In the genomic region with DNA sequence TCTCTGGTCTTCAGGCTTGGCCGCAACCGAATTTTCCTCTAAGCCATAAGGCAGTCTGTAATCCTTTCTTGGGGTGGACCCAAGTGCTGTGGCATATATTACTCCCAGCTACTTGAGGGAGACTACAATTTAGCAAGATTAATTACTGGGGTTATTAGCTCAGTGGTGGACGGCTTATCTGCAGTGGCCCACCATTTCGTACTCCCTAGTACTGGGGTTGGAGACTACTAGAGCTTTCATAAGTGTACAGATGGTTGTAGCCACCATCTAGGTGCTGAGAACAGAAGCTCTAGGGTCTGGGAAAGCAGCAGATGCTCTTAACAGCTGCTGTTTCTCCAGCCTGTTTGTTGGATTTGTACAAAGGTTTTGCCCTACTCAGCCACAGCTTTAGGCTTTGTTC, we compare ENCODE assay signal across 8 mouse cellular contexts. TPM values are rescaled to one million over a fixed set of nuclear protein-coding genes. Genes with fewer than 3 reads are reported as not detected.
DNase-seq lines count a peak whose midpoint lies in the region; ATAC-seq lines count a peak whose summit lies in the region.

No protein-coding gene starts in this region.

- ATAC-seq in hindbrain, embryonic 11.5 days (ENCODE audit: low FRiP score), result no peak
- no peak for ATAC-seq in midbrain, embryonic 15.5 days (replicated peaks)

- H3K4me1 ChIP-seq in heart, embryonic 10.5 days, result peaks cover 23% of the 10 kb centered on the region
- peaks cover 4% of the 10 kb centered on the region; the same call in 1 of the 2 replicates for H3K4me1 ChIP-seq in hindbrain, embryonic 11.5 days (replicated peaks; ENCODE audit: control insufficient read depth, insufficient read depth, low read length)
- peaks cover 19% of the 10 kb centered on the region for H3K4me1 ChIP-seq in midbrain, embryonic 15.5 days

- H3K27me3 ChIP-seq in heart, embryonic 10.5 days (ENCODE audit: insufficient read depth, poor library complexity, severe bottlenecking), result no peaks in the 10 kb centered on the region
- no peaks in the 10 kb centered on the region for H3K27me3 ChIP-seq in hindbrain, embryonic 11.5 days (ENCODE audit: control insufficient read depth, insufficient read depth, low read length)
- no peaks in the 10 kb centered on the region for H3K27me3 ChIP-seq in midbrain, embryonic 15.5 days (replicated peaks)

- peak overlapping the region; percentile 93 for H3K27ac ChIP-seq in heart, embryonic 10.5 days
- peak overlapping the region; percentile 67; the same call in 1 of the 2 replicates for H3K27ac ChIP-seq in hindbrain, embryonic 11.5 days (ENCODE audit: low read depth, low read length)
- H3K27ac ChIP-seq in midbrain, embryonic 15.5 days, result no peak overlapping the region

- intact Hi-C loops in gastrocnemius, postnatal 36 days (cut with DNase I), result no loop called here

- DNase-seq in heart, embryonic 10.5 days (ENCODE audit: low spot score), result no peak
- DNase-seq in heart, postnatal 4 days, result no peak
- peak; percentile 9 for DNase-seq in MEL-GATA-1-ER (ENCODE audit: extremely low read depth, low read depth)
- DNase-seq in hindbrain, embryonic 11.5 days (ENCODE audit: low spot score), result peak; percentile 30
- DNase-seq in T-cell, adult 2 months (ENCODE audit: low spot score), result no peak
- no peak for DNase-seq in gastrocnemius, postnatal 36 days
- no peak for DNase-seq in right cerebral cortex, postnatal 25 days

- WGBS in heart, embryonic 10.5 days, result 38% methylated on average over 4 of the region's 4 CpGs
- WGBS in hindbrain, embryonic 11.5 days, result 41% methylated on average over 4 of the region's 4 CpGs
- 24% methylated on average over 4 of the region's 4 CpGs for WGBS in midbrain, embryonic 15.5 days

- peak overlapping the region; percentile 85 for H3K4me3 ChIP-seq in heart, embryonic 10.5 days
- peak overlapping the region; percentile 80 for H3K4me3 ChIP-seq in hindbrain, embryonic 11.5 days (ENCODE audit: low read depth, low read length)
- peak overlapping the region; percentile 83 for H3K4me3 ChIP-seq in midbrain, embryonic 15.5 days

- peaks cover 37% of the 10 kb centered on the region for H3K36me3 ChIP-seq in heart, embryonic 10.5 days
- peaks cover 15% of the 10 kb centered on the region for H3K36me3 ChIP-seq in hindbrain, embryonic 11.5 days (ENCODE audit: control insufficient read depth, insufficient read depth, low read length)
- peaks cover 26% of the 10 kb centered on the region for H3K36me3 ChIP-seq in midbrain, embryonic 15.5 days (replicated peaks)

- peak overlapping the region; percentile 90 for H3K9ac ChIP-seq in hindbrain, embryonic 11.5 days (ENCODE audit: low read depth, low read length)
- peak overlapping the region; percentile 95 for H3K9ac ChIP-seq in midbrain, embryonic 15.5 days

- H3K9me3 ChIP-seq in heart, embryonic 10.5 days, result no peaks in the 10 kb centered on the region
- H3K9me3 ChIP-seq in hindbrain, embryonic 11.5 days (ENCODE audit: control insufficient read depth, low read length), result no peaks in the 10 kb centered on the region
- no peaks in the 10 kb centered on the region for H3K9me3 ChIP-seq in midbrain, embryonic 15.5 days

- peak overlapping the region; percentile 61 for H3K4me2 ChIP-seq in hindbrain, embryonic 11.5 days (replicated peaks; ENCODE audit: low read depth, low read length)
- H3K4me2 ChIP-seq in midbrain, embryonic 15.5 days, result peak overlapping the region; percentile 66

RNA-seq across cellular contexts. Expression of gene Ppib, which starts 1.0 kb away (rescaled TPM):
- polyA plus RNA-seq in heart, embryonic 10.5 days (2016; fragmentation: Nextera tagmentation; extraction: Ambion mirVana), result 448 and 551 TPM in 2 replicates
- total RNA-seq in heart, postnatal 4 days (2021), result 100 to 1,000 TPM; 284 to 297 TPM
- 512 and 515 TPM in 2 replicates for polyA plus RNA-seq in hindbrain, embryonic 11.5 days (2014; fragmentation: Nextera tagmentation; extraction: Ambion mirVana)
- polyA plus RNA-seq in midbrain, embryonic 15.5 days (2015; fragmentation: Nextera tagmentation; extraction: Ambion mirVana), result 308 and 311 TPM in 2 replicates
- 10 to 100 TPM; 43.8 to 49.4 TPM for total RNA-seq in gastrocnemius, postnatal 36 days (2021)

RNA-seq across cellular contexts. Expression of gene Snx22, which starts 8.5 kb away (rescaled TPM):
- 2.1 and 3.1 TPM in 2 replicates for polyA plus RNA-seq in heart, embryonic 10.5 days (2016; fragmentation: Nextera tagmentation; extraction: Ambion mirVana)
- total RNA-seq in heart, postnatal 4 days (2021), result 1 to 10 TPM; 1.1 to 1.2 TPM
- 2.7 and 2.9 TPM in 2 replicates for polyA plus RNA-seq in hindbrain, embryonic 11.5 days (2014; fragmentation: Nextera tagmentation; extraction: Ambion mirVana)
- polyA plus RNA-seq in midbrain, embryonic 15.5 days (2015; fragmentation: Nextera tagmentation; extraction: Ambion mirVana), result 11.2 and 11.9 TPM in 2 replicates
- under 1 TPM; 0.13 to 0.15 TPM for total RNA-seq in gastrocnemius, postnatal 36 days (2021)

Comparison
In these comparisons a context has a peak if more than half of its experiments do, and no peak if none do; other contexts are left out.
1. DNase-seq: peak in MEL-GATA-1-ER (single experiment) and hindbrain, embryonic 11.5 days (single experiment); none in heart, embryonic 10.5 days (single experiment), heart, postnatal 4 days (single experiment), T-cell, adult 2 months (single experiment), gastrocnemius, postnatal 36 days (0 of 2) and right cerebral cortex, postnatal 25 days (single experiment).
2. Peak in every context shown above with its lines, with median percentiles within 50 percentile points of each other: H3K4me3 ChIP-seq.